29 mouse cellular contexts compared by ENCODE assay signal in the genomic region with DNA sequence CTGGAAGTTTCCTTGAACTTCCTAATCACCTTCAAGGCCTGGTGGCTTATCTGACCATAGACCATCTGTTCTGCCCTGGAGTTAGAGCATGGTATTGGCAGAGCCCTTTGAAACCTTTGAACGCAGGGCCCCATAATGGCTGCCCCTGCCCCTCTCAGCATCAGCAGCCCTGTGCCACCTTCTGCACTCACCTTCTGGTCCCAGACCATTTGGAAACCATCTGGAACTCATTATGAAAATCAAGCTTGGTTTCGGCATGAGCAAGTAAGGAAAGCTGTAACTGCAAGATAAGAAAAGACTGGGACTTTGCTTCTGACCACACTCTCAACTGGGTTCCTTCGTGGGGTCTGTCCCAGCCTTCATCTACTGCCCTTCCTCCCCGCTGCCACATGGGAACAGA.
DNase-seq lines count a peak whose midpoint lies in the region; ATAC-seq and TF ChIP-seq lines count a peak whose summit lies in the region.
"Had no signal": no experiment of that assay in that cellular context is flagged by ENCODE, and none has a peak within 500 bp of the region (broad histone marks: within the 10 kb centered on the region; RNA-seq: fewer than 3 reads in every experiment).

No protein-coding gene starts in this region.

- no peak overlapping the region for H3K4me3 ChIP-seq in heart, embryonic 10.5 days
- H3K4me3 ChIP-seq in embryonic facial prominence, embryonic 11.5 days (ENCODE audit: low read depth, low read length) = no peak overlapping the region
- no peak overlapping the region for H3K4me3 ChIP-seq in limb, embryonic 11.5 days (ENCODE audit: low read depth, low read length)
- no peak overlapping the region for H3K4me3 ChIP-seq in cerebellum, adult 2 months (replicated peaks; ENCODE audit: insufficient read depth, low read depth, low read length)
- H3K4me3 ChIP-seq: embryonic facial prominence, embryonic 13.5 days; forebrain, embryonic 10.5 days; heart, embryonic 15.5 days; hindbrain, embryonic 12.5 days; kidney, embryonic 15.5 days; left cerebral cortex, adult 2 months; liver, embryonic 15.5 days; myocyte; neural tube, embryonic 13.5 days had no signal

- ATAC-seq in embryonic facial prominence, embryonic 11.5 days (replicated peaks; ENCODE audit: insufficient number of reproducible peaks, low FRiP score, low TSS enrichment, low read depth) = no peak
- no peak for ATAC-seq in limb, embryonic 11.5 days (ENCODE audit: insufficient number of reproducible peaks, low FRiP score, low TSS enrichment, low read depth)
- ATAC-seq: activated CD4-positive, CD25-positive, alpha-beta regulatory T cell, adult 4 months had no signal

- no peak overlapping the region for H3K9ac ChIP-seq in embryonic facial prominence, embryonic 11.5 days (replicated peaks; ENCODE audit: low read length)
- H3K9ac ChIP-seq in limb, embryonic 11.5 days (ENCODE audit: low read length) = no peak overlapping the region
- H3K9ac ChIP-seq: embryonic facial prominence, embryonic 13.5 days; heart, embryonic 15.5 days; hindbrain, embryonic 12.5 days; kidney, embryonic 15.5 days; liver, embryonic 15.5 days; lung, embryonic 14.5 days; neural tube, embryonic 13.5 days had no signal

- WGBS in heart, embryonic 10.5 days = 43% methylated on average over 4 of the region's 4 CpGs
- 43% methylated on average over 4 of the region's 4 CpGs for WGBS in embryonic facial prominence, embryonic 11.5 days
- WGBS in limb, embryonic 11.5 days = 14% methylated on average over 4 of the region's 4 CpGs
- WGBS in cerebellum, adult 2 months = 65% methylated on average over 4 of the region's 4 CpGs

- H3K36me3 ChIP-seq in heart, embryonic 10.5 days = no peaks in the 10 kb centered on the region
- H3K36me3 ChIP-seq in embryonic facial prominence, embryonic 11.5 days (replicated peaks; ENCODE audit: control insufficient read depth, insufficient read depth, low read depth, low read length) = no peaks in the 10 kb centered on the region
- H3K36me3 ChIP-seq in limb, embryonic 11.5 days (ENCODE audit: control insufficient read depth, insufficient read depth, low read length) = no peaks in the 10 kb centered on the region
- H3K36me3 ChIP-seq: embryonic facial prominence, embryonic 13.5 days; forebrain, embryonic 10.5 days; heart, embryonic 15.5 days; hindbrain, embryonic 12.5 days; kidney, embryonic 15.5 days; liver, embryonic 15.5 days; neural tube, embryonic 13.5 days had no signal

- DNase-seq in embryo, embryonic 11 days = peak; percentile 40
- DNase-seq in embryo, embryonic 10.5 days (ENCODE audit: low spot score) = no peak
- DNase-seq in heart, embryonic 10.5 days (ENCODE audit: low spot score) = peak; percentile 58
- no peak for DNase-seq in heart, adult 8-10 months (ENCODE audit: low spot score)
- peak; percentile 63 for DNase-seq in embryonic facial prominence, embryonic 11.5 days (ENCODE audit: low spot score)
- peak; percentile 61 for DNase-seq in limb, embryonic 11.5 days (ENCODE audit: low spot score)
- no peak for DNase-seq in cerebellum, adult 2 months
- DNase-seq in cerebellum, adult 9-10 months = no peak
- DNase-seq: adrenal gland, postnatal 10 days; cerebellum, adult 11 months; heart, postnatal 36 days; kidney, adult 18-20 months; kidney, postnatal 25 days; liver; lung, embryonic 14.5 days; retina, postnatal 1 day; right cerebral cortex, postnatal 14 days had no signal

- H3K4me1 ChIP-seq in heart, embryonic 10.5 days = peaks cover 55% of the 10 kb centered on the region
- H3K4me1 ChIP-seq in embryonic facial prominence, embryonic 11.5 days (ENCODE audit: control insufficient read depth, insufficient read depth, low read length) = peaks cover 4% of the 10 kb centered on the region
- peaks cover 25% of the 10 kb centered on the region for H3K4me1 ChIP-seq in limb, embryonic 11.5 days (ENCODE audit: control insufficient read depth, insufficient read depth, low read length)
- H3K4me1 ChIP-seq in cerebellum, adult 2 months (ENCODE audit: control insufficient read depth, insufficient read depth, low read length) = no peaks in the 10 kb centered on the region; the same call in 1 of the 2 replicates
- H3K4me1 ChIP-seq: liver, embryonic 15.5 days had no signal

- TF ChIP-seq POLR2A in cerebellum, adult 2 months (IDR thresholded peaks at IDR 0.05; ENCODE audit: borderline replicate concordance, insufficient read depth, low read length) = no peak

- TF ChIP-seq CTCF in cerebellum, adult 2 months (IDR thresholded peaks at IDR 0.05; ENCODE audit: borderline replicate concordance, insufficient read depth, low read depth, low read length) = no peak

- peak overlapping the region; percentile 90 for H3K27ac ChIP-seq in heart, embryonic 10.5 days
- no peak overlapping the region for H3K27ac ChIP-seq in embryonic facial prominence, embryonic 11.5 days (replicated peaks; ENCODE audit: low read depth, low read length)
- no peak overlapping the region for H3K27ac ChIP-seq in limb, embryonic 11.5 days (replicated peaks; ENCODE audit: low read depth, low read length)
- H3K27ac ChIP-seq in cerebellum, adult 2 months (ENCODE audit: insufficient read depth, low read length) = no peak overlapping the region
- H3K27ac ChIP-seq: embryonic facial prominence, embryonic 13.5 days; forebrain, embryonic 10.5 days; heart, embryonic 15.5 days; hindbrain, embryonic 12.5 days; kidney, embryonic 15.5 days; left cerebral cortex, adult 2 months; liver, embryonic 15.5 days; neural tube, embryonic 13.5 days had no signal

- no peaks in the 10 kb centered on the region for H3K27me3 ChIP-seq in heart, embryonic 10.5 days (ENCODE audit: insufficient read depth, poor library complexity, severe bottlenecking)
- no peaks in the 10 kb centered on the region for H3K27me3 ChIP-seq in embryonic facial prominence, embryonic 11.5 days (ENCODE audit: control insufficient read depth, insufficient read depth, low read length)
- H3K27me3 ChIP-seq in limb, embryonic 11.5 days (ENCODE audit: control insufficient read depth, insufficient read depth, low read length) = no peaks in the 10 kb centered on the region
- no peaks in the 10 kb centered on the region for H3K27me3 ChIP-seq in cerebellum, adult 2 months (ENCODE audit: control insufficient read depth, insufficient read depth, low read length)
- H3K27me3 ChIP-seq: CH12.LX; embryonic facial prominence, embryonic 13.5 days; hindbrain, embryonic 12.5 days; liver, embryonic 15.5 days had no signal

- H3K4me2 ChIP-seq in embryonic facial prominence, embryonic 11.5 days (ENCODE audit: low read depth, low read length) = no peak overlapping the region
- 0 out of 2 replicates have a peak overlapping the region, but pooled peaks have one; percentile 12 for H3K4me2 ChIP-seq in limb, embryonic 11.5 days (ENCODE audit: low read depth, severe bottlenecking)
- H3K4me2 ChIP-seq: embryonic facial prominence, embryonic 13.5 days; heart, embryonic 15.5 days; hindbrain, embryonic 12.5 days; kidney, embryonic 15.5 days; liver, embryonic 15.5 days; lung, embryonic 14.5 days; midbrain, embryonic 11.5 days; neural tube, embryonic 13.5 days had no signal

- no peaks in the 10 kb centered on the region for H3K9me3 ChIP-seq in heart, embryonic 10.5 days
- no peaks in the 10 kb centered on the region for H3K9me3 ChIP-seq in embryonic facial prominence, embryonic 11.5 days (replicated peaks; ENCODE audit: control insufficient read depth, low read length)
- no peaks in the 10 kb centered on the region for H3K9me3 ChIP-seq in limb, embryonic 11.5 days (ENCODE audit: control insufficient read depth, low read length)
- H3K9me3 ChIP-seq: embryonic facial prominence, embryonic 13.5 days; forebrain, embryonic 10.5 days; heart, embryonic 15.5 days; hindbrain, embryonic 12.5 days; kidney, embryonic 15.5 days; liver, embryonic 15.5 days; neural tube, embryonic 13.5 days had no signal

Comparison
In these comparisons a context has a peak if more than half of its experiments do, and no peak if none do; other contexts are left out.
1. DNase-seq: peak in embryo, embryonic 11 days (single experiment), heart, embryonic 10.5 days (single experiment), embryonic facial prominence, embryonic 11.5 days (single experiment) and limb, embryonic 11.5 days (single experiment); none in embryo, embryonic 10.5 days (single experiment), heart, adult 8-10 months (single experiment), cerebellum, adult 2 months (0 of 2) and cerebellum, adult 9-10 months (single experiment).